Comparison of ENCODE assay signal across 30 mouse cellular contexts in genomic region chr8:72084744-72085143, GRCm38 (mm10). TPM values are rescaled to one million over a fixed set of nuclear protein-coding genes. Genes with fewer than 3 reads are reported as not detected.
"Had no signal": no experiment of that assay in that cellular context is flagged by ENCODE, and none has a peak within 500 bp of the region (broad histone marks: within the 10 kb centered on the region; RNA-seq: fewer than 3 reads in every experiment).

No protein-coding gene starts in this region.

- H3K4me3 ChIP-seq: kidney, embryonic 15.5 days; liver, embryonic 13.5 days; stomach, embryonic 15.5 days had no signal

- H3K27ac ChIP-seq: kidney, embryonic 15.5 days; liver, embryonic 13.5 days; macrophage; stomach, embryonic 15.5 days had no signal

- H3K9me3 ChIP-seq: kidney, embryonic 15.5 days; liver, embryonic 13.5 days; stomach, embryonic 15.5 days had no signal

- ATAC-seq: lung, postnatal 0 days had no signal

- H3K27me3 ChIP-seq: kidney, embryonic 15.5 days; liver, embryonic 13.5 days; stomach, embryonic 15.5 days had no signal

- H3K9ac ChIP-seq: kidney, embryonic 15.5 days; liver, embryonic 13.5 days; lung, embryonic 14.5 days; stomach, embryonic 15.5 days had no signal

- H3K36me3 ChIP-seq: kidney, embryonic 15.5 days; liver, embryonic 13.5 days; stomach, embryonic 15.5 days had no signal

- DNase-seq: kidney, adult 11 months; kidney, adult 8-10 months; kidney, postnatal 14 days; kidney, postnatal 4 days; left cerebral cortex, postnatal 4 days; liver, embryonic 13.5 days; lung, embryonic 14.5 days; midbrain, embryonic 14.5 days; retina, postnatal 1 day; right cerebral cortex, postnatal 25 days; spleen, adult 18-20 months; thymus, postnatal 25 days had no signal

- H3K4me1 ChIP-seq: kidney, embryonic 15.5 days; liver, embryonic 13.5 days; stomach, embryonic 15.5 days had no signal

- H3K4me2 ChIP-seq: kidney, embryonic 15.5 days; liver, embryonic 13.5 days; lung, embryonic 14.5 days; midbrain, embryonic 11.5 days; stomach, embryonic 15.5 days had no signal

RNA-seq across cellular contexts. Expression of gene Olfr373, which starts 1.8 kb away (rescaled TPM):
- total RNA-seq: layer of hippocampus, adult 18-20 months; layer of hippocampus, postnatal 14 days; left cerebral cortex, adult 8-10 months; left cerebral cortex, postnatal 14 days; left cerebral cortex, postnatal 4 days; liver, adult 2 months; megakaryocyte-erythroid progenitor cell, adult 5-6 weeks; midbrain, postnatal 0 days had no signal
- polyA plus RNA-seq: limb, embryonic 14.5 days; liver, adult 2 months; liver, embryonic 16.5 days; lung, embryonic 14.5 days; lung, postnatal 0 days; macrophage; midbrain, embryonic 11.5 days; midbrain, embryonic 14.5 days; midbrain, postnatal 0 days; neural tube, embryonic 11.5 days; neural tube, embryonic 14.5 days; urinary bladder, adult 2 months had no signal

RNA-seq across cellular contexts. Expression of gene Olfr374, which starts 22.1 kb away (rescaled TPM):
- total RNA-seq: layer of hippocampus, adult 18-20 months; layer of hippocampus, postnatal 14 days; left cerebral cortex, postnatal 14 days; liver, adult 2 months; megakaryocyte-erythroid progenitor cell, adult 5-6 weeks; midbrain, postnatal 0 days had no signal
- polyA plus RNA-seq: liver, adult 2 months; liver, embryonic 13.5 days; liver, embryonic 16.5 days; lung, postnatal 0 days; macrophage; midbrain, embryonic 11.5 days; midbrain, embryonic 14.5 days; midbrain, postnatal 0 days; neural tube, embryonic 11.5 days; stomach, embryonic 15.5 days; thymus, postnatal 0 days; urinary bladder, adult 2 months had no signal

RNA-seq across cellular contexts. Expression of gene Olfr372, which starts 43.7 kb away (rescaled TPM):
- total RNA-seq: layer of hippocampus, adult 18-20 months; layer of hippocampus, postnatal 14 days; left cerebral cortex, adult 8-10 months; left cerebral cortex, postnatal 14 days; left cerebral cortex, postnatal 4 days; liver, adult 2 months; megakaryocyte-erythroid progenitor cell, adult 5-6 weeks; midbrain, postnatal 0 days had no signal
- polyA plus RNA-seq: kidney, embryonic 15.5 days; limb, embryonic 14.5 days; liver, adult 2 months; liver, embryonic 13.5 days; liver, embryonic 16.5 days; lung, embryonic 14.5 days; lung, postnatal 0 days; macrophage; midbrain, embryonic 11.5 days; midbrain, embryonic 14.5 days; midbrain, postnatal 0 days; neural tube, embryonic 11.5 days; neural tube, embryonic 14.5 days; stomach, embryonic 15.5 days; thymus, postnatal 0 days; urinary bladder, adult 2 months had no signal
